ENCODE assay signal across 18 mouse cellular contexts in the genomic region with DNA sequence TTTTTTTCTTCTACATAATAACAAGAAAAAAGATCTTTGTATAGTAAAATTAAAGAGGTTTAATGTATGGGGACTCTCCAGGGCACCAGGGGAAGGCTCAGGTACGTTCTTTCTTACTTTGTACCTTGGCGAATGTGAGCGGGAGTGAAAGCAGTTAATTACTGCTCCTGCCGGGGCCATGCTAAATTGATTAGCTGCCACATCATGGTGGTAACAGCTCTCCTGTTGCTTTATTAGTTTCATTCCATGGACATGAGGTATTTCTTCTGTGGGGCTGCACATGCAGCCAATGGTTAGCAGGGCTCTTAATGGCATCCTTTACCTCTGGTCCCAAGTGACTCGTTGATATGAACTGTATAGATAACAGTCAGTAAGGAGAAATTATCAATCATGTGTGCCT. TPM values are rescaled to one million over a fixed set of nuclear protein-coding genes. Genes with fewer than 3 reads are reported as not detected.
A peak's percentile ranks its signal among the peaks of the same experiment; 100 is the strongest.
DNase-seq lines count a peak whose midpoint lies in the region; ATAC-seq and TF ChIP-seq lines count a peak whose summit lies in the region.
"Had no signal": no experiment of that assay in that cellular context is flagged by ENCODE, and none has a peak within 500 bp of the region (broad histone marks: within the 10 kb centered on the region; RNA-seq: fewer than 3 reads in every experiment).

No protein-coding gene starts in this region.

- H3K27ac ChIP-seq in embryonic facial prominence, embryonic 14.5 days (replicated peaks; ENCODE audit: low read depth, low read length), result no peak overlapping the region
- no peak overlapping the region for H3K27ac ChIP-seq in embryonic facial prominence, embryonic 10.5 days (replicated peaks)
- no peak overlapping the region for H3K27ac ChIP-seq in limb, embryonic 10.5 days
- H3K27ac ChIP-seq: embryonic facial prominence, embryonic 13.5 days; forebrain, embryonic 15.5 days; hindbrain, embryonic 12.5 days had no signal

- no peak for DNase-seq in embryonic facial prominence, embryonic 14.5 days (ENCODE audit: low spot score)
- DNase-seq in embryonic facial prominence, embryonic 10.5 days (ENCODE audit: low spot score), result no peak
- DNase-seq in brain, embryonic 14.5 days (ENCODE audit: low read depth), result peak; percentile 7
- peak; percentile 46 for DNase-seq in limb, embryonic 10.5 days (ENCODE audit: low spot score)
- DNase-seq in mesoderm, embryonic 11.5 days (ENCODE audit: low read depth, low spot score), result peak; percentile 30
- DNase-seq in adrenal gland, postnatal 25 days, result no peak
- DNase-seq: adrenal gland, postnatal 10 days; cerebellum, adult 18-20 months; cerebellum, postnatal 10 days; gastrocnemius, postnatal 14 days; heart, postnatal 4 days had no signal

- no peaks in the 10 kb centered on the region for H3K4me1 ChIP-seq in embryonic facial prominence, embryonic 14.5 days (ENCODE audit: control insufficient read depth, insufficient read depth, low read length)
- no peaks in the 10 kb centered on the region for H3K4me1 ChIP-seq in embryonic facial prominence, embryonic 10.5 days
- peaks cover 14% of the 10 kb centered on the region for H3K4me1 ChIP-seq in limb, embryonic 10.5 days
- H3K4me1 ChIP-seq: embryonic facial prominence, embryonic 13.5 days; forebrain, embryonic 15.5 days; heart, embryonic 12.5 days; hindbrain, embryonic 12.5 days had no signal

- no peaks in the 10 kb centered on the region for H3K27me3 ChIP-seq in embryonic facial prominence, embryonic 14.5 days (replicated peaks; ENCODE audit: control insufficient read depth, insufficient read depth, low read length)
- H3K27me3 ChIP-seq in embryonic facial prominence, embryonic 10.5 days (replicated peaks; ENCODE audit: low read depth, poor library complexity, severe bottlenecking), result no peaks in the 10 kb centered on the region
- peaks cover 21% of the 10 kb centered on the region for H3K27me3 ChIP-seq in limb, embryonic 10.5 days (ENCODE audit: low read depth, poor library complexity, severe bottlenecking)
- H3K27me3 ChIP-seq: embryonic facial prominence, embryonic 13.5 days; forebrain, embryonic 15.5 days; heart, embryonic 12.5 days; hindbrain, embryonic 12.5 days had no signal

- no peak for TF ChIP-seq POLR2A in brain, embryonic 14.5 days (IDR thresholded peaks at IDR 0.05; ENCODE audit: borderline replicate concordance, extremely low read depth, insufficient read depth, insufficient read length, poor library complexity, severe bottlenecking)

- H3K9ac ChIP-seq in embryonic facial prominence, embryonic 14.5 days (ENCODE audit: low read depth, low read length), result no peak overlapping the region
- H3K9ac ChIP-seq: embryonic facial prominence, embryonic 13.5 days; forebrain, embryonic 15.5 days; heart, embryonic 12.5 days; hindbrain, embryonic 12.5 days had no signal

- no peak for TF ChIP-seq CTCF in brain, embryonic 14.5 days (IDR thresholded peaks at IDR 0.05; ENCODE audit: borderline replicate concordance, extremely low read depth, insufficient read depth, insufficient read length)

- no peaks in the 10 kb centered on the region for H3K9me3 ChIP-seq in embryonic facial prominence, embryonic 14.5 days (ENCODE audit: control insufficient read depth, low read length)
- H3K9me3 ChIP-seq in embryonic facial prominence, embryonic 10.5 days, result no peaks in the 10 kb centered on the region
- H3K9me3 ChIP-seq in limb, embryonic 10.5 days (replicated peaks), result no peaks in the 10 kb centered on the region
- H3K9me3 ChIP-seq: embryonic facial prominence, embryonic 13.5 days; forebrain, embryonic 15.5 days; heart, embryonic 12.5 days; hindbrain, embryonic 12.5 days had no signal

- peak; percentile 30; the same call in 1 of the 2 replicates for ATAC-seq in embryonic facial prominence, embryonic 14.5 days (ENCODE audit: low read depth)
- no peak for ATAC-seq in megakaryocyte, adult 5-6 weeks (ENCODE audit: poor library complexity, severe bottlenecking)
- ATAC-seq: forebrain, embryonic 15.5 days; hindbrain, embryonic 16.5 days had no signal

- WGBS in embryonic facial prominence, embryonic 14.5 days, result 27% methylated on average over 5 of the region's 5 CpGs
- WGBS in embryonic facial prominence, embryonic 10.5 days, result 41% methylated on average over 5 of the region's 5 CpGs
- WGBS in limb, embryonic 10.5 days, result 16% methylated on average over 5 of the region's 5 CpGs

- no peak overlapping the region for H3K4me2 ChIP-seq in embryonic facial prominence, embryonic 14.5 days (ENCODE audit: low read depth, low read length)
- H3K4me2 ChIP-seq: embryonic facial prominence, embryonic 13.5 days; forebrain, embryonic 15.5 days; heart, embryonic 12.5 days; hindbrain, embryonic 12.5 days had no signal

- H3K36me3 ChIP-seq in embryonic facial prominence, embryonic 14.5 days (ENCODE audit: control insufficient read depth, insufficient read depth, low read length), result no peaks in the 10 kb centered on the region
- no peaks in the 10 kb centered on the region for H3K36me3 ChIP-seq in embryonic facial prominence, embryonic 10.5 days (replicated peaks)
- no peaks in the 10 kb centered on the region for H3K36me3 ChIP-seq in limb, embryonic 10.5 days
- H3K36me3 ChIP-seq: embryonic facial prominence, embryonic 13.5 days; forebrain, embryonic 15.5 days; heart, embryonic 12.5 days; hindbrain, embryonic 12.5 days had no signal

- no peak overlapping the region for H3K4me3 ChIP-seq in embryonic facial prominence, embryonic 14.5 days (ENCODE audit: low read depth, low read length)
- no peak overlapping the region for H3K4me3 ChIP-seq in embryonic facial prominence, embryonic 10.5 days
- H3K4me3 ChIP-seq in limb, embryonic 10.5 days, result no peak overlapping the region
- H3K4me3 ChIP-seq: embryonic facial prominence, embryonic 13.5 days; forebrain, embryonic 15.5 days; heart, embryonic 12.5 days; hindbrain, embryonic 12.5 days had no signal

RNA-seq across cellular contexts. Expression of a gene that starts 18.2 kb away (rescaled TPM):
- 18.2 and 22.3 TPM in 2 replicates for polyA plus RNA-seq in embryonic facial prominence, embryonic 14.5 days (2014; fragmentation: Nextera tagmentation; extraction: Ambion mirVana)
- polyA plus RNA-seq in embryonic facial prominence, embryonic 10.5 days (2016; fragmentation: Nextera tagmentation; extraction: Ambion mirVana), result 23.3 and 24.3 TPM in 2 replicates
- 29.6 and 44.8 TPM in 2 replicates for polyA plus RNA-seq in brain, embryonic 14.5 days (2012; rRNA removed)
- 18.9 and 24.0 TPM in 2 replicates for polyA plus RNA-seq in limb, embryonic 10.5 days (2016; fragmentation: Nextera tagmentation; extraction: Ambion mirVana)
- total RNA-seq in megakaryocyte, adult 5-6 weeks (2015), result 0.13 and 0.52 TPM in 2 replicates
- total RNA-seq in megakaryocyte, adult 5-6 weeks (2017), result 0.22 and 3.1 TPM in 2 replicates
- 63.4 and 113 TPM in 2 replicates for total RNA-seq in adrenal gland, postnatal 25 days (2021)
- total RNA-seq: MEL had no signal

Comparison
In these comparisons a context has a peak if more than half of its experiments do, and no peak if none do; other contexts are left out.
1. DNase-seq: peak in brain, embryonic 14.5 days (single experiment), limb, embryonic 10.5 days (single experiment) and mesoderm, embryonic 11.5 days (single experiment); none in embryonic facial prominence, embryonic 14.5 days (single experiment), embryonic facial prominence, embryonic 10.5 days (single experiment) and adrenal gland, postnatal 25 days (single experiment).